Mouse (Mus musculus) bone marrow macrophage, adult 2 months (primary cell): Measurements from ENCODE around the gene Mfsd11.

Experiments used
- CTCF ChIP-seq: IDR thresholded peaks from 2 replicates; pipeline ENCODE4 v1.5.1; 2012; ENCODE audit warnings: low read depth, mild to moderate bottlenecking, low read length, moderate library complexity
- POLR2A ChIP-seq: IDR thresholded peaks from 2 replicates; pipeline ENCODE4 v1.6.1; 2012; ENCODE audit warnings: mild to moderate bottlenecking, low read depth, low read length, borderline replicate concordance

DNA sequence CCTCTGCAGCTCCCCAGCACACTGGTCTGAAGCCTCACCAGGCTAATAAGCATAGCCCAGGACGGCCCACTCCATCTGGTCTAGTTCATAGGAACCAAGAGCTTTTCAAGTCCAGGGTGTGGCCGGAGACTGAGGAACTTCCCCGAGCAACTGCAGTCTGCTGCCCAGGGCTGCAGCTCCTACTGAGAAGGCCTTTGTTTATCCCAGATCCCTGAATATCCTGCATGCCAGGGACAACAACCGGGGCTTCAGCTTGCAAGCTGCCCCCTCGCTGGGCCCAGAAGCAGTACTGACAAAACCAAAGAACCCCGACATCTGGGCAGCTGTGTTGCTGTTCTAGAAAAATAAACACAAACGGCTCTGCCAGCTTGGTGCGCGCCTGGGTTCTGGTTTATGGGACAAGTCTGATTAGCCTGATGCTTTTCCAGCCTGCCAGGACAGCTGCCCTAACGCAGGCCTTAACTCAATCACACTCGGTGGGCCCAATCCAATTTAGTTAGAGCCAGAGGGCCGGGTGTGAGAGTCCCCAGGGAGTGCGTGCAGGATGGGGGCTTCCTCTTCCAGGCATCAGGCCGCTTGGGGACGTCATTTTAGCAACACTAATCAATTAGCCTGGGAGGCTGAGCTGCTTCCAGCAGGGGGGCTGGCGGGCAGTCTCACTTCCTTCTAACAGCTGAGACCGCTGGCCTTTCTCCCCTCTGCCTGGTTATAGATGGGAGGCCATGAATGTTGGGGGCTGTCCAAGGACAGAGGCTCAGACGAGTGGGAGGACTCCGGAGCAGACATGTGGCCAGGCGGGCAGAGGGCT, 38.0 kb upstream of the Mfsd11 start:
- TF ChIP-seq CTCF (no peak), POLR2A (no peak)
